Mouse (Mus musculus): Measurements from ENCODE around the gene Nrl.
A peak's percentile ranks its signal among the peaks of the same experiment; 100 is the strongest.

DNA sequence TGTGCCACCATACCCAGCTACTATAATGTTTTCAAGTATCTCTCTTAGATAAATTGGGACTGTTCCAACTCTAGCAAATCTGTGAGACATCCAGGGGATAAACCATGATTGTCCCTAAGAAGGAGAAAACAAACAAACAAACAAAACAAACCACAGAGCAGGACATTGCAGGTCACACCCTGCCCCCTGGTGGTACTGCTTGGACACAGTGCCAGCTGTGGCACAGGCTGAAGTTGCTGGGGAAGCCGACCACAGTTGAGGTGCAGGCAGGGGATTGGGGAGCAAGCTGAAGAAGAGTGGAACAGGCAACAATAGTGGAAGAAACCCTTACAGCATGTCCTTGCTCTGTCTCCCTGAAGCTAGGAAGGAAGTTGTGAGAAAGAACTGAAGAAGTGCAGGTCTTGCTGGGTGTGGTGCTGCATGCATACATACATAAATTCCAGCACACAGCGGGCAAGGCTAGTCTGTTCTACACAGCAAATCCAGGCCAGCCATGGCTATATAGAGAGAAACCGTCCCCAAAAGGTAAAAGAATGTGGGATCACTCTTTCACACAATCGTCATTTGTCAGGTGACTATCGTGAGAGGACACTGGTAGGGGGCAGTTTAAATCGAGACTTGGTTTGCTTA, 11.4 kb upstream of the Nrl start:
- TF ChIP-seq ETS1 (conservative IDR thresholded peaks at IDR 0.05; ENCODE audit: low read depth, low read length), result no peak
- no peak for TF ChIP-seq MAZ (IDR thresholded peaks at IDR 0.05; ENCODE audit: low read depth, low read length)
- no peak for TF ChIP-seq CHD1 (IDR thresholded peaks at IDR 0.05; ENCODE audit: low read depth, low read length)
- TF ChIP-seq ZKSCAN1 (IDR thresholded peaks at IDR 0.05; ENCODE audit: borderline replicate concordance, low read depth, low read length), result no peak
- no peak for TF ChIP-seq HCFC1 (IDR thresholded peaks at IDR 0.05; ENCODE audit: low read depth, low read length)
- peak; percentile 64 to 82 for TF ChIP-seq CTCF (conservative IDR thresholded peaks at IDR 0.05 in 1 of 2, IDR thresholded peaks at IDR 0.05 in 1 of 2; ENCODE audit: low read depth in 2 of 2, low read length in 2 of 2)
- no peak for TF ChIP-seq MAX (IDR thresholded peaks at IDR 0.05; ENCODE audit: low read length)
- no peak for TF ChIP-seq POLR2A (IDR thresholded peaks at IDR 0.05; ENCODE audit: low read depth, low read length)
- TF ChIP-seq TCF12 (IDR thresholded peaks at IDR 0.05; ENCODE audit: low read depth, low read length), result 0 out of 2 replicates have a peak, but pooled peaks have one; percentile 13
- no peak for TF ChIP-seq NRF1 (IDR thresholded peaks at IDR 0.05; ENCODE audit: low read depth, low read length)
- peak; percentile 77 for TF ChIP-seq SMC3 (IDR thresholded peaks at IDR 0.05; ENCODE audit: low read depth, low read length)
- TF ChIP-seq NELFE (IDR thresholded peaks at IDR 0.05; ENCODE audit: low read depth, low read length), result no peak
